Mouse (Mus musculus): ENCODE results near the gene Olfr835.

The Olfr835 gene

GRCm38 (mm10) chr9:19032435-19032834, at the start of gene Olfr835:
Gene Olfr835 (plus strand): TSS chr9:19032735.
- in situ Hi-C loops (cut with MboI, MseI): no loop called here

DNA sequence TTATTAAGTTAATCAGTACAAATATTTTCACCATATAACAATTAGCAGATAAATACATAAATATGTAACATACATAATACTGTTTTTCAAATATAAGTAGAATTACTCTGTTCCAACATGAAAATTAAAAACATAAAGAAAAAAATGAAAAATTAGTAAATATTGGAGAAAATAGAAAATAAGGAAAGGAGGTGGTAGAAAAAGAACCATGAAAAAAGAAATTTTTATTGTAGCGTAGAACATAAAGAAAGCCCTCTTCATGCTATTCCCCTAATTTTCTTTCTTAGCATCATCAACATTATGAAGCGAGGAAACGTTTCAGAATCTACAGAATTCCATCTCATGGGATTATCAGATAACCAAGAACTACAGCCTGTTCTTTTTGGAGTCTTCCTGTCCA, 44.8 kb upstream of the Olfr835 start, which contains the start of gene Olfr834:
Gene Olfr834 (plus strand): TSS at position 301 of the 400 bp plus-strand sequence.
- in situ Hi-C loops (cut with MboI, MseI): no loop called here

- in situ Hi-C loops (cut with MboI, MseI): loop anchor here (5.0 kb wide), 1 partner anchor 528 kb away; no protein-coding TSS in a partner anchor
Measured at GRCm38 (mm10) chr9:19084986-19085385, 52.5 kb downstream of the Olfr835 start.

Data from T-helper 2 cell (primary cell).